Mouse (Mus musculus) heart, postnatal 36 days (tissue): ENCODE data around the gene Mlxipl. TPM values are rescaled to one million over a fixed set of nuclear protein-coding genes. Genes with fewer than 3 reads are reported as not detected.

Source experiments
- DNase-seq, 2 experiments: peaks; one replicate each; pipeline ENCODE4 v3.0.0; 2021 to 2022
- intact Hi-C: fragments of 180-260 bp; cut with DNase I; formaldehyde crosslinking; loops from one replicate; pipeline ENCODE4 v1.15.1; 2025
- total RNA-seq, 2 experiments: library from RNA; stranded (reverse); gene quantifications; 2 replicates each; pipeline ENCODE4 v1.2.3; 2021

The Mlxipl gene
- total RNA-seq, 2 experiments from 2014 or later, result 23.5 to 31.7 TPM

DNA sequence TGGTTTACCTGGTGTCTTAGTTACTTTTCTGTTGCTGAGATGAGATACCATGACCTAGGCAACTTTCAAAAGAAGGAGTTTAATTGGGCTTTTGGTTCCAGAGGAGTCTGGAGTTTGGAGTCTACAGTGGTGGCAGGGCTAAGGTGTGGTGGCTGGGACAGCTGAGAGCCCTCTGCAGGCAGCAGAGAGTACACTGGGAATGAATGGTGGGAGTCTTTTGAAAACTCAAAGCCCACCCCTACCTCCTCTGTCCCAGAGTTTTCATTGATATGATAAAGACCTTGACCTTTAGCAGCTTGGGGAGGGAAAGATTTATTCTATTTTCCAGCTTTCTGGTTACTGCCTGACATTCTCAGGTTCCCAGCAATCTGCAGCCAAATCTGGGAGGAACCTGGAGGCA, 85.4 kb downstream of the Mlxipl start:
- no peak for DNase-seq
- intact Hi-C loops, result no loop called here

GRCm38 (mm10) chr5:135178523-135178922, 88.8 kb downstream of the Mlxipl start:
- no peak for DNase-seq
- intact Hi-C loops, result no loop called here

GRCm38 (mm10) chr5:135178996-135179395, 89.3 kb downstream of the Mlxipl start:
- intact Hi-C loops, result no loop called here

GRCm38 (mm10) chr5:135179616-135180015, 89.9 kb downstream of the Mlxipl start:
- DNase-seq, result no peak
- intact Hi-C loops, result no loop called here

More at GRCm38 (mm10) chr5:135178996-135179395, 89.3 kb downstream of the Mlxipl start:
- DNase-seq, result no peak

DNA sequence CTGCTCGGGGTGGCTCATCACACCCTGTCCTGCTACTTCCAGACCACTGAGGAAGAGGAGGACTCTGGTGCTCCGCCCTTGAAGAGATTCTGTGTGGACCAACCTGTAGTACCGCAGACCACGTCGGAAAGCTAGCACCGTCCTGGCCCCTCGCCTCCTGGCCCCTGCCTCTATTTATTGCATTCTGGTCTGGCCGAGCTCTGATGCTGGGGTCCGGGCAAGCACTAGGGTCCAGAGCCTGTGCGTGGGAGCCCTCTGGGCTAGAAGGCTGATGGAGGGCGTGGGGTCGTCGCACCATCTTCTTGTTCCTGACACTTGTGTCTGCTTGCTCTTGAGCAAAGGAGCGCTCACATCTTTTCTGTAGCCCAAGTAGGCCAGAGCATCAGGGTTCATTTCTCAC, 91.1 kb downstream of the Mlxipl start:
- no peak for DNase-seq
- intact Hi-C loops, result no loop called here

GRCm38 (mm10) chr5:135181776-135182175, 92.1 kb downstream of the Mlxipl start:
- intact Hi-C loops, result no loop called here
- DNase-seq, result no peak

- intact Hi-C loops, result no loop called here
- no peak for DNase-seq
Observed at GRCm38 (mm10) chr5:135183131-135183861, 93.6 kb downstream of the Mlxipl start.

- intact Hi-C loops, result loop anchor here (1.0 to 5.0 kb wide), 2 partner anchors 16 to 123 kb away; partner anchors contain the start of genes Bud23 and Dnajc30
- no peak for DNase-seq
Observed at GRCm38 (mm10) chr5:135185016-135185415, 95.3 kb downstream of the Mlxipl start.

DNA sequence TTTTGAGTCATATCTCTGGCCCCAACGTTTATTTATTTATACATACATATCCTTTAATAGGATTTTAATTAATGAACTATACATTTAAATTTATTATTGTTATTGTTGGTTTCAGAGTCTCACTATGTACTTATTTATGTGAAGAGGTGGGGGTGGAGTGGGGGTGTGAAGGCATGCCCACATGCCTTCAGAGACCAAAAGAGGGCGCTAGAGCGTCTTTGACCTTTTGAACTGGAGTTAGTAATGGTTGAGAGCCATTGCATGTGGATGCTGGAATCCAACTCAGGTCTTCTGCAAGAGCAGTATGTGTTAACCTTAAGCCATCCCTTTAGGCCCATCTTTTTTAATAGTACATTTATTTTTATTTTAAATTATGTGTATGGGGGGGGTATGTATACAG, 95.9 kb downstream of the Mlxipl start:
- intact Hi-C loops, result loop anchor here (1.0 to 5.0 kb wide), 2 partner anchors 16 to 123 kb away; partner anchors contain the start of genes Bud23 and Dnajc30
- DNase-seq, result no peak

DNA sequence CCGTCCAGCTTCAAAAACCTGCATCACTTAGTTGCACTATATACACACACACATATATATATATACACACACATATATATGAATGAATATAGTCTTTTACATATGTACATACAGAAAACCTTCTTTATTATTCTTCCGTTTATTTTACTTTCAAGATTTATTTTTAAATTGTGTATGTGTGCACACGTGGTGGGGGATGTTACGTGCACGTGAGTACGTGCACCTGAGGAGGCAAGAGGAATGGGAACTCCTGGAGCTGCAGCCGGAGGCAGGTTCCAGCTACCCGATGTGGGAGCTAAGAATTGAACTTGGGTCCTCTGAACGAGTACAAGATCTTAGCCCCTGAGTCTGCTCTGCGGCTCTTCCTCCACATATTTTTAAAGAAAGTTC, 96.5 kb downstream of the Mlxipl start:
- no peak for DNase-seq
- intact Hi-C loops, result loop anchor here (5.0 kb wide), 1 partner anchor 124 kb away; the partner anchor contains the start of genes Bud23 and Dnajc30

DNA sequence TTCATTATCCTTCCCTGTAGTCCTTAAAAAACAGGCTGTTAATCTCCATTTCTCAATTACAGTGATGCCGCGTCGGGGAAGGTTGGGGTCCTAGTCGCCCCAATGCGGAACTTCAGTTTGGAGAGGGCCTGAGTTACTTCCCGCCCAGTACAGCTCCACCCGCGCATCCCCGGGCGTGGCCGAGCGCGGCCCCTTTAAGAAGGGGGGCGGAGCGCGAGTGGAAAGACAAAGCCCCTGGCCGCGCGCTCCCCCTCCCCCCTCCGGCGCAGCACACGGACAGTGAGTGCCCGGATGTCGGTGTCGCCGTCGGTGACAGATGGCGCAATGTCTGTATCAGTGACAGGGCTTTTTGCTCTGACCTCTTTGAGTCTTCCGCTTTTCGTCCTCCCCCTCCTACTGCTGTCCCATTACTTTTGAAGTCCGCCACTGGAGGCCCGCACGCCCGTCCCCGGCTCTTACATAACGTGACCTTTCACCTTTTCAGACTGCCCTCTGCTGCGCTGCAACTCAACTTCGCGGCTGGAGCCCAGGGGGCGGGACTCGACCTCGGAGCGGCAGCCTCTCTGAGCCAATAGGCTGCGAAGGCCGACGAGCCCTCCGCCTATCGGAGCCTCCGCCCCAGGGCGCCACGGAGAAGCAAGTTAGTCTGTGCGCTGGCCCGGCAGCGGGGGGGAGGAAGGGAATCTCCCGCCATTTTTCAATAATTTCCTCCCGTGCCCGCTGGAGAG, 97.1 kb downstream of the Mlxipl start, which contains the start of gene Baz1b:
Gene Baz1b (plus strand): TSS at position 644 of the 728 bp plus-strand sequence.
- DNase-seq, result peak; percentile 95 to 96
- intact Hi-C loops, result loop anchor here (5.0 kb wide), 1 partner anchor 124 kb away; the partner anchor contains the start of genes Bud23 and Dnajc30

- peak in 1 of 2 experiments; percentile 35 for DNase-seq
- intact Hi-C loops, result loop anchor here (2.0 to 5.0 kb wide), 2 partner anchors 125 to 173 kb away; partner anchors contain the start of genes Bud23 and Dnajc30
Observed at GRCm38 (mm10) chr5:135187349-135188213, 97.9 kb downstream of the Mlxipl start.

Other genes starting within 250 kb of the Mlxipl start
- gene Tmem270, start 183.2 kb upstream of the Mlxipl start, total RNA-seq, result not detected
- gene Cldn13, start 174.4 kb upstream of the Mlxipl start, total RNA-seq, result not detected
- gene Mettl27, start 157.5 kb upstream of the Mlxipl start, total RNA-seq, result 1 to 10 TPM; 7.3 to 7.5 TPM
- gene Cldn4, start 143.0 kb upstream of the Mlxipl start, total RNA-seq, result not detected
- gene Cldn3, start 103.7 kb upstream of the Mlxipl start, total RNA-seq, result under 1 TPM in 1 of 2 experiments, not detected in 1; 0.22 TPM
- 10 to 100 TPM; 63.6 to 68.4 TPM for gene Abhd11, start 80.7 kb upstream of the Mlxipl start, total RNA-seq
- 1 to 10 TPM; 1.7 to 2.0 TPM for gene Stx1a, start 66.4 kb upstream of the Mlxipl start, total RNA-seq
- gene Dnajc30, start 25.7 kb upstream of the Mlxipl start, total RNA-seq, result 10 to 100 TPM; 38.5 to 40.4 TPM
- 10 to 100 TPM; 21.2 to 24.7 TPM for gene Bud23, start 24.9 kb upstream of the Mlxipl start, total RNA-seq
- gene Vps37d, start 11.6 kb upstream of the Mlxipl start, total RNA-seq, result 1 to 10 TPM in 1 of 2 experiments, under 1 TPM in 1; 0.95 to 1.6 TPM
- gene Tbl2, start 59.8 kb downstream of the Mlxipl start, total RNA-seq, result 10 to 100 TPM; 11.7 to 12.8 TPM
- gene Bcl7b, start 78.4 kb downstream of the Mlxipl start, total RNA-seq, result 10 to 100 TPM; 41.3 to 43.4 TPM
- gene Baz1b, start 97.4 kb downstream of the Mlxipl start, total RNA-seq, result 10 to 100 TPM; 41.4 to 43.0 TPM
- gene Fzd9, start 161.3 kb downstream of the Mlxipl start, total RNA-seq, result under 1 TPM; 0.73 to 0.75 TPM